Mouse (Mus musculus): ENCODE results near the gene Pip5k1a. TPM values are rescaled to one million over a fixed set of nuclear protein-coding genes. Genes with fewer than 3 reads are reported as not detected.
A peak's percentile ranks its signal among the peaks of the same experiment; 100 is the strongest.

Gene Pip5k1a
- polyA plus RNA-seq (2014; fragmentation: Nextera tagmentation; extraction: Ambion mirVana) = 9.9 and 12.7 TPM in 2 replicates

DNA sequence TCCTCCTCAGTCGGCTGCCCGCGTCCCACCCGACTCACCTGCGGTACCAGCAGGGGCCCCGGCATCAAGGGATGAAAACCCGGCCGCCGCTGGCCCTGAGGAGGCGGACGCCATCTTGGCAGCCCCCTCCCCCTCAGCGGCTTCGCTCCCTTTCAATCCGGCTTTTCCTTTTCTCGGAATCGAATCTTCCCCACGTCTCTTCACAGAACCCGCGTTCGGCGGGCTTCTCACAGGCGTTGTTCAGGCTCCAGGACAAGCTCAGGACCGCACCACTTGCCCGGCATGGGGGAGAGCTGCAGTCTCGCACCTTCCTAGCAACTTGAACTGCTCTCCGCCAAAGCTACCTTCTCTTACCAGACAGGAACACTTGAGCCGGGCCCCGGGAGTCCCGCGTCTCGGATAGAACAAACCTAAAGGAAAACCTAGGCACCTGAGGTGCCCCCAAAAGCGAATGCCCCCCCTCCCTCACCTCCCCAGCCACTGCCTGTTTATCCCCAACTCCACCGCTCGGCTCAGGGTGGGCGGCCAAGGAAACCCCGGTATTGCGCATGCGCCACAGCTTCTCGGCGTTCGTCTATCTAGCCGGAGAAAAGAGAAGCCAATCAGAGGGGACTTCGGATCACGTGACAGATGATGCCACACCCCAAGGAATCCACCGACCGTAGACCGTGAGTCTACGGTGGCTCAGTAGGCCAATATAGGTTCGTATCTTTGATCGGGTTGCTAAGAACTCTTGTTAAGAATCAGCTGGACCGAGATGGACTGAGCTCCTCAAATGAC lies at the start of gene Pip5k1a:
TSS of gene Pip5k1a (minus strand) at position 593 of the 780 bp plus-strand sequence.
- H3K36me3 ChIP-seq (replicated peaks; ENCODE audit: control insufficient read depth, insufficient read depth) = peaks cover 3% of the 10 kb centered on the region; the same call in 1 of the 2 replicates
- H3K4me2 ChIP-seq (replicated peaks) = peak within 1 kb of the TSS; percentile 73
- under 1% methylated on average over 51 of the region's 51 CpGs for whole genome bisulfite sequencing
- H3K9ac ChIP-seq = peak within 1 kb of the TSS; percentile 90
- H3K27me3 ChIP-seq (ENCODE audit: control insufficient read depth, insufficient read depth, low read length) = no peaks in the 10 kb centered on the region
- H3K4me1 ChIP-seq (replicated peaks; ENCODE audit: control insufficient read depth, insufficient read depth, low read length) = peaks cover 12% of the 10 kb centered on the region
- peak; percentile 99 for DNase-seq (ENCODE audit: low spot score)
- peak within 1 kb of the TSS; percentile 83 for H3K4me3 ChIP-seq (replicated peaks; ENCODE audit: low read length)
- H3K27ac ChIP-seq = peak within 1 kb of the TSS; percentile 84
- no peaks in the 10 kb centered on the region for H3K9me3 ChIP-seq (ENCODE audit: control insufficient read depth, low read length)
- ATAC-seq (ENCODE audit: low FRiP score) = peak; percentile 92

- H3K9me3 ChIP-seq (ENCODE audit: control insufficient read depth, low read length) = no peaks in the 10 kb centered on the region
- H3K36me3 ChIP-seq (replicated peaks; ENCODE audit: control insufficient read depth, insufficient read depth) = no peaks in the 10 kb centered on the region
- no peak overlapping the region for H3K4me3 ChIP-seq (replicated peaks; ENCODE audit: low read length)
- H3K9ac ChIP-seq = no peak overlapping the region
- no peaks in the 10 kb centered on the region for H3K4me1 ChIP-seq (replicated peaks; ENCODE audit: control insufficient read depth, insufficient read depth, low read length)
- 57% methylated on average over 4 of the region's 4 CpGs for WGBS
- H3K4me2 ChIP-seq (replicated peaks) = no peak overlapping the region
- no peak for ATAC-seq (ENCODE audit: low FRiP score)
- DNase-seq (ENCODE audit: low spot score) = no peak
- no peak overlapping the region for H3K27ac ChIP-seq
- H3K27me3 ChIP-seq (ENCODE audit: control insufficient read depth, insufficient read depth, low read length) = no peaks in the 10 kb centered on the region
Observed at GRCm38 (mm10) chr3:95153874-95154273, 47.1 kb upstream of the Pip5k1a start.

DNA sequence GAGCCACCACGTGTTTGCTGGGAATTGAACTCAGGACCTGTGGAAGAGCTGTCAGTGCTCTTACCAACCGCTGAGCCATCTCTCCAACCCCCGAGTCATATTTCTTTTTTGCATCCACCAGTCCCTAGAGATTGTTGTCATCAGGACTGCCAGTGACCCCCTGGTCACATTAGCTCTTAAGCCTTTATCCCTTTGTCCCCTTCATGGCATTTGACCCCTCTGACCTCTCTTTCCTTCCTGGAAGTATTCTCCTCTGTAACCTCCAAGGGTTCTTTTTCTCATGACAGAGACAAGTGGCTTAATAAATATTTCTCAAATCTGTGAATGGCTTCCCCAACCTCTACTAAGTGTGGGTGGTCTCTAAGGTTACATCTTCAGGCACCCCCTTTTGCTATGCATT lies 41.2 kb upstream of the Pip5k1a start:
- Histone ChIP-seq H3K4me2 (replicated peaks) (no peak overlapping the region), H3K27me3 (ENCODE audit: control insufficient read depth, insufficient read depth, low read length) (no peaks in the 10 kb centered on the region), H3K36me3 (replicated peaks; ENCODE audit: control insufficient read depth, insufficient read depth) (no peaks in the 10 kb centered on the region), H3K4me3 (replicated peaks; ENCODE audit: low read length) (no peak overlapping the region), H3K9me3 (ENCODE audit: control insufficient read depth, low read length) (no peaks in the 10 kb centered on the region), H3K9ac (no peak overlapping the region), H3K4me1 (replicated peaks; ENCODE audit: control insufficient read depth, insufficient read depth, low read length) (no peaks in the 10 kb centered on the region), H3K27ac (no peak overlapping the region)
- ATAC-seq (ENCODE audit: low FRiP score) = no peak
- no peak for DNase-seq (ENCODE audit: low spot score)
- 37% methylated on average over 3 of the region's 3 CpGs for WGBS

GRCm38 (mm10) chr3:95142617-95143011 lies 35.9 kb upstream of the Pip5k1a start:
- Histone ChIP-seq H3K4me2 (replicated peaks) (no peak overlapping the region), H3K9ac (no peak overlapping the region), H3K36me3 (replicated peaks; ENCODE audit: control insufficient read depth, insufficient read depth) (peaks cover 18% of the 10 kb centered on the region; the same call in 1 of the 2 replicates), H3K4me1 (replicated peaks; ENCODE audit: control insufficient read depth, insufficient read depth, low read length) (no peaks in the 10 kb centered on the region), H3K9me3 (ENCODE audit: control insufficient read depth, low read length) (no peaks in the 10 kb centered on the region), H3K27ac (no peak overlapping the region), H3K4me3 (replicated peaks; ENCODE audit: low read length) (no peak overlapping the region), H3K27me3 (ENCODE audit: control insufficient read depth, insufficient read depth, low read length) (no peaks in the 10 kb centered on the region)
- WGBS = 14% methylated on average over 5 of the region's 5 CpGs
- peak; percentile 78; the same call in 1 of the 2 replicates for ATAC-seq (ENCODE audit: low FRiP score)
- DNase-seq (ENCODE audit: low spot score) = peak; percentile 90

DNA sequence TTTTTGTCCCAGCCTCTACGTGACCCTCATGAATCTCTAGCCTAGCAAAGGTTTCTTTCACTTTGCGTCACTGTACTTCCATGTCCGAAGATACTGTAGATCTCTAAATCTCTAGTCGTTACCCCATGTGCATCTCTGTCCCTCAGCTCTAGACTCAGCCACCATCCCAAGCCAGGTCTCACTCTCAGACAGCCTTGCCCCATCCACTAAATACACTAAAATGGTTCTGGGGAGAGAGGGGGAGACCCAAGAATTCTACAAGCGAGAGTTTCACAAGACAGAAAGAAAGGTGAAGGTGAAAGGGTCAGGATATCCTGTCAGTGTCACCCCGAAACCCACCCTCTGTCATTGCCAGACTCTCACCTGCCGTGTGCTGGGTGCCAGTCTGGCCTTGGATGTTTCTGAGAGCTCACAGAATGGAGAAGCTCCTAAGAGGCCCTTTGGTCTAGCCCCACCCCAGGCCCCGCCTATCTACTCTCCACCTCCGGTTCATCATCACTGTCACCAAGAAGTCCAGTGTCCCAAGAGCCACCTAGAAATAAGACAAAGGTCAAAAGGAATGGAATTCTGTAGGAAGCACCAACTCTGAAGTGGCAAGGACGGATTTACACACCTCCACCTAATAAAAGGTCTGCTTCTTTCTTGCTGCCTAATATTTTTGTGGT lies 35.4 kb upstream of the Pip5k1a start, which contains the start of gene Tnfaip8l2:
TSS of gene Tnfaip8l2 (minus strand) at position 409 of the 665 bp plus-strand sequence.
- Histone ChIP-seq H3K27me3 (ENCODE audit: control insufficient read depth, insufficient read depth, low read length) (no peaks in the 10 kb centered on the region), H3K4me2 (replicated peaks) (no peak within 1 kb of the TSS), H3K9me3 (ENCODE audit: control insufficient read depth, low read length) (no peaks in the 10 kb centered on the region), H3K9ac (no peak within 1 kb of the TSS), H3K4me1 (replicated peaks; ENCODE audit: control insufficient read depth, insufficient read depth, low read length) (no peaks in the 10 kb centered on the region), H3K27ac (no peak within 1 kb of the TSS), H3K36me3 (replicated peaks; ENCODE audit: control insufficient read depth, insufficient read depth) (peaks cover 18% of the 10 kb centered on the region; the same call in 1 of the 2 replicates), H3K4me3 (replicated peaks; ENCODE audit: low read length) (no peak within 1 kb of the TSS)
- WGBS = 84% methylated on average over 10 of the region's 10 CpGs
- ATAC-seq (ENCODE audit: low FRiP score) = no peak
- no peak for DNase-seq (ENCODE audit: low spot score)

- ATAC-seq (ENCODE audit: low FRiP score) = no peak
- 93% methylated on average over 9 of the region's 9 CpGs for WGBS
Observed at GRCm38 (mm10) chr3:95141474-95141873, 34.7 kb upstream of the Pip5k1a start.

DNA sequence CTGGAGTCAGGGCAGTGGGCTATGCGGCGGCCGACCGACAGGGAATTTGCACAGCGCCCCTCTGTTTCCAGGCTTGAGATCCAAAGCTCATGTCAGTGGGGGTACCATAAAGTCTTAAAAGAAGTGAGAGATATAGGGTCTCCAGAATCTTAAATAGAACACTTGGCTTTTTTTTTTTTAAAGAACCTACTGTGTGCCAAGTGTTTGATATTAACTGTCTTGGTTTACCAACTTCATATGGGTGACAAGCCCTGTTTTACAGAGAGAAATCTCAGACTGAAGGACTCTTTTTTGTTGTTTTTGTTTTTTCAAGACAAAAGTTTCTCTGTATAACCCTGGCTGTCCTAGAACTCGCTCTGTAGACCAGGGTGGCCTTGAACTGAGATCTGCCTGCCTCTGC lies 34.1 kb upstream of the Pip5k1a start:
- no peak for DNase-seq (ENCODE audit: low spot score)
- no peak overlapping the region for H3K4me2 ChIP-seq (replicated peaks)
- no peaks in the 10 kb centered on the region for H3K9me3 ChIP-seq (ENCODE audit: control insufficient read depth, low read length)
- H3K27me3 ChIP-seq (ENCODE audit: control insufficient read depth, insufficient read depth, low read length) = no peaks in the 10 kb centered on the region
- H3K36me3 ChIP-seq (replicated peaks; ENCODE audit: control insufficient read depth, insufficient read depth) = peaks cover 18% of the 10 kb centered on the region; the same call in 1 of the 2 replicates
- no peak overlapping the region for H3K9ac ChIP-seq
- no peak for ATAC-seq (ENCODE audit: low FRiP score)
- no peaks in the 10 kb centered on the region for H3K4me1 ChIP-seq (replicated peaks; ENCODE audit: control insufficient read depth, insufficient read depth, low read length)
- H3K4me3 ChIP-seq (replicated peaks; ENCODE audit: low read length) = no peak overlapping the region
- no peak overlapping the region for H3K27ac ChIP-seq
- 91% methylated on average over 6 of the region's 6 CpGs for WGBS

More at GRCm38 (mm10) chr3:95141474-95141873, 34.7 kb upstream of the Pip5k1a start:
- H3K27ac ChIP-seq = no peak overlapping the region
- H3K36me3 ChIP-seq (replicated peaks; ENCODE audit: control insufficient read depth, insufficient read depth) = peaks cover 18% of the 10 kb centered on the region; the same call in 1 of the 2 replicates
- H3K9ac ChIP-seq = no peak overlapping the region
- H3K4me1 ChIP-seq (replicated peaks; ENCODE audit: control insufficient read depth, insufficient read depth, low read length) = no peaks in the 10 kb centered on the region
- no peak overlapping the region for H3K4me3 ChIP-seq (replicated peaks; ENCODE audit: low read length)
- H3K27me3 ChIP-seq (ENCODE audit: control insufficient read depth, insufficient read depth, low read length) = no peaks in the 10 kb centered on the region
- no peak for DNase-seq (ENCODE audit: low spot score)
- no peaks in the 10 kb centered on the region for H3K9me3 ChIP-seq (ENCODE audit: control insufficient read depth, low read length)
- no peak overlapping the region for H3K4me2 ChIP-seq (replicated peaks)

GRCm38 (mm10) chr3:95140289-95140595 lies 33.5 kb upstream of the Pip5k1a start:
- Histone ChIP-seq H3K4me1 (replicated peaks; ENCODE audit: control insufficient read depth, insufficient read depth, low read length) (peaks cover 3% of the 10 kb centered on the region), H3K9ac (no peak overlapping the region), H3K4me3 (replicated peaks; ENCODE audit: low read length) (no peak overlapping the region), H3K27me3 (ENCODE audit: control insufficient read depth, insufficient read depth, low read length) (no peaks in the 10 kb centered on the region), H3K27ac (no peak overlapping the region), H3K4me2 (replicated peaks) (no peak overlapping the region), H3K36me3 (replicated peaks; ENCODE audit: control insufficient read depth, insufficient read depth) (peaks cover 18% of the 10 kb centered on the region; the same call in 1 of the 2 replicates), H3K9me3 (ENCODE audit: control insufficient read depth, low read length) (no peaks in the 10 kb centered on the region)
- DNase-seq (ENCODE audit: low spot score) (no peak), ATAC-seq (ENCODE audit: low FRiP score) (no peak)
- WGBS = 60% methylated on average over 18 of the region's 18 CpGs

- no peak overlapping the region for H3K4me3 ChIP-seq (replicated peaks; ENCODE audit: low read length)
- H3K4me2 ChIP-seq (replicated peaks) = no peak overlapping the region
- no peaks in the 10 kb centered on the region for H3K27me3 ChIP-seq (ENCODE audit: control insufficient read depth, insufficient read depth, low read length)
- peaks cover 8% of the 10 kb centered on the region for H3K4me1 ChIP-seq (replicated peaks; ENCODE audit: control insufficient read depth, insufficient read depth, low read length)
- H3K9me3 ChIP-seq (ENCODE audit: control insufficient read depth, low read length) = no peaks in the 10 kb centered on the region
- DNase-seq (ENCODE audit: low spot score) = no peak
- no peak overlapping the region for H3K9ac ChIP-seq
- WGBS = 74% methylated on average over 25 of the region's 25 CpGs
- no peak overlapping the region for H3K27ac ChIP-seq
- no peak for ATAC-seq (ENCODE audit: low FRiP score)
- peaks cover 18% of the 10 kb centered on the region; the same call in 1 of the 2 replicates for H3K36me3 ChIP-seq (replicated peaks; ENCODE audit: control insufficient read depth, insufficient read depth)
Observed at GRCm38 (mm10) chr3:95139586-95140288, 33.0 kb upstream of the Pip5k1a start.
